Mouse (Mus musculus): ENCODE results near the gene Lypd3. TPM values are rescaled to one million over a fixed set of nuclear protein-coding genes. Genes with fewer than 3 reads are reported as not detected.

The Lypd3 gene
- total RNA-seq, 1 experiment, result 0.13 TPM

- Histone ChIP-seq H3K36me3 (ENCODE audit: control insufficient read depth, insufficient read depth, low read length, poor library complexity, severe bottlenecking) (no peaks in the 10 kb centered on the region), H3K4me1 (ENCODE audit: control insufficient read depth in 2 of 2, insufficient read depth in 2 of 2, low read length in 2 of 2, poor library complexity in 1 of 2) (peaks cover 0 to 4% of the 10 kb centered on the region in 2 experiments; a peak in 1 of 4 replicates), H3K27ac (ENCODE audit: insufficient read depth, low read depth, low read length, poor library complexity, severe bottlenecking) (no peak overlapping the region), H3K9me3 (ENCODE audit: control insufficient read depth, insufficient read depth, low read depth, low read length) (no peaks in the 10 kb centered on the region), H3K9ac (ENCODE audit: insufficient read depth, low read depth, low read length, poor library complexity, severe bottlenecking) (no peak overlapping the region), H3K4me3 (ENCODE audit: insufficient read depth in 1 of 2, low read depth in 1 of 2, low read length in 2 of 2, poor library complexity in 1 of 2, severe bottlenecking in 1 of 2) (no peak overlapping the region)
- TF ChIP-seq CHD2 (IDR thresholded peaks at IDR 0.05; ENCODE audit: low read depth, low read length), result no peak
- no peak for TF ChIP-seq MAFK (IDR thresholded peaks at IDR 0.05; ENCODE audit: insufficient read depth, low read depth, low read length)
- TF ChIP-seq HCFC1 (IDR thresholded peaks at IDR 0.05; ENCODE audit: borderline replicate concordance, insufficient read depth, low read length), result no peak
- no peak for TF ChIP-seq ZNF384 (IDR thresholded peaks at IDR 0.05; ENCODE audit: low read depth, low read length)
- no peak for TF ChIP-seq ZC3H11A (IDR thresholded peaks at IDR 0.05; ENCODE audit: borderline replicate concordance, low read depth, low read length)
- peak; percentile 56 for DNase-seq (ENCODE audit: low read depth, low spot score)
- in situ Hi-C loops (cut with MboI; ENCODE audit: low sequenced_read_pairs in 2 of 2, unreplicated experiment in 2 of 2), result no loop called here
These were observed 17.3 kb downstream of the Lypd3 start for GRCm38 (mm10) chr7:24653681-24654080.

DNA sequence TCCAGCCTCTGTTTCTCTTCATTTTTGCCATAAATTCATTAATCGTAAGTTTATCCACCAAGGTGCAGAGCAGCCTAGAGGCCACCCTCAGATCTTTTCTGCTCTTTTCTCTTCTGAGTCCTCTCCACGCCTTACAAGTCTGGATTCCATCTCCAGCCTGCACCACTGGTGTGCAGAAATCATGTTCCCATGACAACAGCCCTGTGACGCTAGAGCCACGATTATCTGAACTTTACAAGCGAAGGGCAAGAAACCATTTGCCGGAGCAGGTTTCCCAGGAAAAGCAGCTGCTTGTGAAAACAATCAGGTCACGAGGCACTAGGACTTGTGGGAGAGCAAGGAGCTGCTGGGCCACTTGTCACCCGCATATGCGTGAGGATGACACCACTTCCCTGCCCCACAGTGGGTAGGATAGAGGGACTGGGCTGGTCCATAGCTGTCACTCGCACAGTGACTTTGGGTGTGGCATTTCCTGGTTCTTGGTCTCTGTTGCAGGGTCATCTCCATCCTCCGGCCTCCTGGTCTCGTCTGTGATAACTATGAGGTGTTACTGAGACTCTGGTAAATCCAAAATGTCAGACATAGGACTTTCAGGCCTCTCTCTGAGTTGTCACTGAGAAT, 23.5 kb downstream of the Lypd3 start:
- in situ Hi-C loops (cut with MboI; ENCODE audit: low sequenced_read_pairs in 2 of 2, unreplicated experiment in 2 of 2), result no loop called here
- Histone ChIP-seq H3K9ac (ENCODE audit: insufficient read depth, low read depth, low read length, poor library complexity, severe bottlenecking) (no peak overlapping the region), H3K36me3 (ENCODE audit: control insufficient read depth, insufficient read depth, low read length, poor library complexity, severe bottlenecking) (no peaks in the 10 kb centered on the region), H3K4me1 (ENCODE audit: control insufficient read depth in 2 of 2, insufficient read depth in 2 of 2, low read length in 2 of 2, poor library complexity in 1 of 2) (peaks cover 0 to 8% of the 10 kb centered on the region in 2 experiments; a peak in 2 of 4 replicates), H3K9me3 (ENCODE audit: control insufficient read depth, insufficient read depth, low read depth, low read length) (no peaks in the 10 kb centered on the region), H3K27ac (ENCODE audit: insufficient read depth, low read depth, low read length, poor library complexity, severe bottlenecking) (no peak overlapping the region; the same call in 1 of the 2 replicates), H3K4me3 (ENCODE audit: insufficient read depth in 1 of 2, low read depth in 1 of 2, low read length in 2 of 2, poor library complexity in 1 of 2, severe bottlenecking in 1 of 2) (no peak overlapping the region)
- TF ChIP-seq HCFC1 (IDR thresholded peaks at IDR 0.05; ENCODE audit: borderline replicate concordance, insufficient read depth, low read length) (no peak), ZC3H11A (IDR thresholded peaks at IDR 0.05; ENCODE audit: borderline replicate concordance, low read depth, low read length) (no peak), MAFK (IDR thresholded peaks at IDR 0.05; ENCODE audit: insufficient read depth, low read depth, low read length) (no peak), CHD2 (IDR thresholded peaks at IDR 0.05; ENCODE audit: low read depth, low read length) (no peak), ZNF384 (IDR thresholded peaks at IDR 0.05; ENCODE audit: low read depth, low read length) (no peak)
- no peak for DNase-seq (ENCODE audit: low read depth, low spot score)

DNA sequence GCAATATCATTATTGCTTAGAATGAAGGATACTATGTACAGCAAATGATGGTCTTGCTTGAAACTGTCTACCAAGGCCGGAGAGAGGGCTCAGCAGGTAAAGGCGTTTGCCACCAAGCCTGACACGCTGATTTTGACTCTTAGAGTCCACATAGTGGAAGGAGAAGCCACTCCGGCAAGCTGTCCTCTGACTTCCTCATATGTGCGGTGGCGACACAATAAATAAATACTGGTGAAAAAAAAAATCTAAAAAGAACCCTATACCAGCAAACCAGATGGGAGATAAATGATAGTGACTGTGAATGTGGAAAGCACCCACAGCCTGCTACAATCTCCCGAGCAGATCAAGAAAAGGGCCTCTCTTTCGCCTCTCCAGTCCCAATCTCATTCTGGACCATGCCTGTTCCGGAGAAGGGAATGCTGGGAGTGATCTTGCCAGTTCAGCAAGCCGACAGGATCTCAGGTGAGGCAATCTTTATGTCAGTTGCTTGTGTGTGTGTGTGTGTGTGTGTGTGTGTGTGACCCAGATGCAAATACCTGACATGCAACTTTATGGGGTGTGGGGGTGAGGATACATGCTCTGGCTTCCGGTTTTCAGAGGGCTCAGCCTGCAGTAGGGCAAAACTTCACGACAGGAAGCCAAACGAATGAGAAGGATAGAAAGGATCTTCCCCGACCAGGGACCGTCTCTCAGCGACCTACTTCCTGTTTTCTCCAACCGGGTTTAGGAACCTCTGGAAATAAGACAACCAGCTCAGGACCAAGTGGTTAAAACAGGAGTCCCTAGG, 25.0 kb downstream of the Lypd3 start:
- H3K4me3 ChIP-seq (ENCODE audit: insufficient read depth in 1 of 2, low read depth in 1 of 2, low read length in 2 of 2, poor library complexity in 1 of 2, severe bottlenecking in 1 of 2), result no peak overlapping the region
- H3K27ac ChIP-seq (ENCODE audit: insufficient read depth, low read depth, low read length, poor library complexity, severe bottlenecking), result peak overlapping the region; percentile 12; the same call in 1 of the 2 replicates
- H3K9me3 ChIP-seq (ENCODE audit: control insufficient read depth, insufficient read depth, low read depth, low read length), result no peaks in the 10 kb centered on the region
- H3K4me1 ChIP-seq (ENCODE audit: control insufficient read depth in 2 of 2, insufficient read depth in 2 of 2, low read length in 2 of 2, poor library complexity in 1 of 2), result peaks cover 0 to 11% of the 10 kb centered on the region in 2 experiments; a peak in 2 of 4 replicates
- no peak overlapping the region for H3K9ac ChIP-seq (ENCODE audit: insufficient read depth, low read depth, low read length, poor library complexity, severe bottlenecking)
- in situ Hi-C loops (cut with MboI; ENCODE audit: low sequenced_read_pairs in 2 of 2, unreplicated experiment in 2 of 2), result no loop called here
- no peaks in the 10 kb centered on the region for H3K36me3 ChIP-seq (ENCODE audit: control insufficient read depth, insufficient read depth, low read length, poor library complexity, severe bottlenecking)
- no peak for TF ChIP-seq HCFC1 (IDR thresholded peaks at IDR 0.05; ENCODE audit: borderline replicate concordance, insufficient read depth, low read length)
- TF ChIP-seq ZNF384 (IDR thresholded peaks at IDR 0.05; ENCODE audit: low read depth, low read length), result no peak
- no peak for TF ChIP-seq MAFK (IDR thresholded peaks at IDR 0.05; ENCODE audit: insufficient read depth, low read depth, low read length)
- no peak for TF ChIP-seq CHD2 (IDR thresholded peaks at IDR 0.05; ENCODE audit: low read depth, low read length)
- TF ChIP-seq ZC3H11A (IDR thresholded peaks at IDR 0.05; ENCODE audit: borderline replicate concordance, low read depth, low read length), result no peak
- no peak for DNase-seq (ENCODE audit: low read depth, low spot score)

GRCm38 (mm10) chr7:24662575-24662974, 26.2 kb downstream of the Lypd3 start:
- Histone ChIP-seq H3K27ac (ENCODE audit: insufficient read depth, low read depth, low read length, poor library complexity, severe bottlenecking) (no peak overlapping the region), H3K36me3 (ENCODE audit: control insufficient read depth, insufficient read depth, low read length, poor library complexity, severe bottlenecking) (no peaks in the 10 kb centered on the region), H3K4me3 (ENCODE audit: insufficient read depth in 1 of 2, low read depth in 1 of 2, low read length in 2 of 2, poor library complexity in 1 of 2, severe bottlenecking in 1 of 2) (no peak overlapping the region), H3K9me3 (ENCODE audit: control insufficient read depth, insufficient read depth, low read depth, low read length) (no peaks in the 10 kb centered on the region), H3K9ac (ENCODE audit: insufficient read depth, low read depth, low read length, poor library complexity, severe bottlenecking) (no peak overlapping the region), H3K4me1 (ENCODE audit: control insufficient read depth in 2 of 2, insufficient read depth in 2 of 2, low read length in 2 of 2, poor library complexity in 1 of 2) (peaks cover 0 to 11% of the 10 kb centered on the region in 2 experiments; a peak in 2 of 4 replicates)
- peak; percentile 78 for DNase-seq (ENCODE audit: low read depth, low spot score)
- in situ Hi-C loops (cut with MboI; ENCODE audit: low sequenced_read_pairs in 2 of 2, unreplicated experiment in 2 of 2), result no loop called here
- TF ChIP-seq HCFC1 (IDR thresholded peaks at IDR 0.05; ENCODE audit: borderline replicate concordance, insufficient read depth, low read length) (no peak), ZC3H11A (IDR thresholded peaks at IDR 0.05; ENCODE audit: borderline replicate concordance, low read depth, low read length) (peak; percentile 60; the same call in 1 of the 2 replicates), CHD2 (IDR thresholded peaks at IDR 0.05; ENCODE audit: low read depth, low read length) (no peak)

Data from ES-E14 (cell line).